Mouse (Mus musculus): ENCODE measurements around the gene Nptx1. TPM values are rescaled to one million over a fixed set of nuclear protein-coding genes. Genes with fewer than 3 reads are reported as not detected.

Nptx1 gene
- polyA plus RNA-seq, 1 experiment from 2014 or later, result 0.59 TPM

- no peak overlapping the region for H3K4me3 ChIP-seq (ENCODE audit: low read depth, low read length)
- H3K4me1 ChIP-seq (ENCODE audit: control insufficient read depth, insufficient read depth, low read length), result 0 out of 2 replicates have a peak, but pooled peaks cover 2% of the 10 kb centered on the region
- no peak overlapping the region for H3K27ac ChIP-seq (ENCODE audit: low read length)
- H3K9me3 ChIP-seq (ENCODE audit: control insufficient read depth, low read depth, low read length), result no peaks in the 10 kb centered on the region
- no peaks in the 10 kb centered on the region for H3K36me3 ChIP-seq (ENCODE audit: control insufficient read depth, insufficient read depth, low read length)
- 57% methylated on average over 5 of the region's 5 CpGs for WGBS
- no peaks in the 10 kb centered on the region for H3K27me3 ChIP-seq (ENCODE audit: control insufficient read depth, insufficient read depth, low read length)
- ATAC-seq (ENCODE audit: insufficient number of reproducible peaks, insufficient read depth, low FRiP score, low read depth), result no peak
- H3K4me2 ChIP-seq (replicated peaks; ENCODE audit: low read depth, low read length), result no peak overlapping the region
- no peak overlapping the region for H3K9ac ChIP-seq (replicated peaks; ENCODE audit: low read depth, low read length)
These were observed 18.6 kb upstream of the Nptx1 start for GRCm38 (mm10) chr11:119566188-119566587.

DNA sequence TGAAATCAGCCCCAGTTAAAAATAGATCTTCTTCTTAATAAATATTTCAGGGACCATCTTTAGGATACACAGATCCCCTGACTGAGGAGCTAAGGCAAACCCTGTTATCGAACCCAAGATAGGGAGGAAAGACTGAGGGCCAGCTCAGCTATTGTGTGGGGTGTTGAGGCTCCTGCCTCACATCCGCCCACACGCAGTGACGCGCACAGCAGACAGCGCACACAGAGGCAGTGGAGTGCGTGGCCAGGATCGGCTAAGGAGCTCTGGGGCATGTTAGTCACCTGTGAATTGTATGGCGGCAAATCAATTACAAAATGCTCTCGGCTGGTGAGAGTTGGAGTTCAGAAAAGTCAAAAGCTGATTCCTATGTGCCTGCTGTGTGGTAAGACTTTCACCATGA lies 18.1 kb upstream of the Nptx1 start:
- no peak overlapping the region for H3K27ac ChIP-seq (ENCODE audit: low read length)
- WGBS, result 39% methylated on average over 10 of the region's 10 CpGs
- no peaks in the 10 kb centered on the region for H3K27me3 ChIP-seq (ENCODE audit: control insufficient read depth, insufficient read depth, low read length)

DNA sequence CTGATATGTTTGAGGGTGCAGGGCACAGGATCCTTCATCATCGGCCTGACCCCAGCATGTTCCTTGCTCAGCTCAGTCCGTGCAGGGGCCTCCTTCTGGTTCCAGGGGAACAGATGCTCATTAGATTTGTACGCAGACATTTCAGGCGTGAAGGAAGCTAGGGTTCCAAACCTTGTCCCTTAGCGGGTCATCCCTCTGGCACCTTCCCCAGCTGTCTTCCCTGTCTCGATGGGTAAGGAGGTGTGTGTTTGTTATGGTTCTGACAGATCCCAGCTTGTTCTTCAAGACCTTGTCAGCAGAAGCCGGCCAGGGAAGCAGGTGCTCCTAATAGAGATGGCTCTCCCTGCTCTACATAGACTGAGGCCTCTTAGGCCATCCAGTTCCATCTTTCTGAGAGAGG lies 17.5 kb upstream of the Nptx1 start:
- Histone ChIP-seq H3K9me3 (ENCODE audit: control insufficient read depth, low read depth, low read length) (no peaks in the 10 kb centered on the region), H3K36me3 (ENCODE audit: control insufficient read depth, insufficient read depth, low read length) (no peaks in the 10 kb centered on the region)

More for the DNA sequence above, 18.1 kb upstream of the Nptx1 start:
- Histone ChIP-seq H3K4me1 (ENCODE audit: control insufficient read depth, insufficient read depth, low read length) (0 out of 2 replicates have a peak, but pooled peaks cover 2% of the 10 kb centered on the region), H3K9ac (replicated peaks; ENCODE audit: low read depth, low read length) (no peak overlapping the region), H3K9me3 (ENCODE audit: control insufficient read depth, low read depth, low read length) (no peaks in the 10 kb centered on the region), H3K4me3 (ENCODE audit: low read depth, low read length) (no peak overlapping the region), H3K36me3 (ENCODE audit: control insufficient read depth, insufficient read depth, low read length) (no peaks in the 10 kb centered on the region), H3K4me2 (replicated peaks; ENCODE audit: low read depth, low read length) (no peak overlapping the region)
- ATAC-seq (ENCODE audit: insufficient number of reproducible peaks, insufficient read depth, low FRiP score, low read depth), result no peak

DNA sequence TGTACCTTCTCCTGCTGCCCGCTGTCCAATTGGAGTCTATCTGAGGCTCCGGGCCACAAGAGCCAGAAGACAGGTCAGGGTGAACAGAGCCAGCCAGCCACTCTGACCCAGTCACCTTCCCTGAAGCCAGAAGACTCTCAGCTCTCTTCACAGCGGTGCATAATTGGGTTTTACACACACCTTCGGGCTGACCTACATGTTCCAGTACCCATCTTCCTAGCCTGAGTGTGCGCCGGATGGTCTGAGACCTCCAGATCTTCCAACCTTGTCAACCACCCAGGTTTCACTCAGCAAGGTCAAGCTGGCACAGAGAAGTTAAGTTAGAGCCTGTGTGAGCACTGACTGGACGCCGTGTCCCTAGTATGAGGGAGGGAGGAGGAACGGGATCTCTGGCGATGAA lies 16.8 kb upstream of the Nptx1 start:
- Histone ChIP-seq H3K9me3 (ENCODE audit: control insufficient read depth, low read depth, low read length) (no peaks in the 10 kb centered on the region), H3K9ac (replicated peaks; ENCODE audit: low read depth, low read length) (no peak overlapping the region), H3K4me2 (replicated peaks; ENCODE audit: low read depth, low read length) (no peak overlapping the region), H3K27ac (ENCODE audit: low read length) (no peak overlapping the region), H3K4me3 (ENCODE audit: low read depth, low read length) (no peak overlapping the region), H3K4me1 (ENCODE audit: control insufficient read depth, insufficient read depth, low read length) (peaks cover 3% of the 10 kb centered on the region; the same call in 1 of the 2 replicates), H3K27me3 (ENCODE audit: control insufficient read depth, insufficient read depth, low read length) (no peaks in the 10 kb centered on the region), H3K36me3 (ENCODE audit: control insufficient read depth, insufficient read depth, low read length) (no peaks in the 10 kb centered on the region)
- no peak for ATAC-seq (ENCODE audit: insufficient number of reproducible peaks, insufficient read depth, low FRiP score, low read depth)
- WGBS, result 83% methylated on average over 10 of the region's 10 CpGs

More for the DNA sequence above, 17.5 kb upstream of the Nptx1 start:
- Histone ChIP-seq H3K27me3 (ENCODE audit: control insufficient read depth, insufficient read depth, low read length) (no peaks in the 10 kb centered on the region), H3K4me1 (ENCODE audit: control insufficient read depth, insufficient read depth, low read length) (no peaks in the 10 kb centered on the region), H3K4me2 (replicated peaks; ENCODE audit: low read depth, low read length) (no peak overlapping the region), H3K9ac (replicated peaks; ENCODE audit: low read depth, low read length) (no peak overlapping the region), H3K27ac (ENCODE audit: low read length) (no peak overlapping the region), H3K4me3 (ENCODE audit: low read depth, low read length) (no peak overlapping the region)
- 60% methylated on average over 7 of the region's 7 CpGs for WGBS
- no peak for ATAC-seq (ENCODE audit: insufficient number of reproducible peaks, insufficient read depth, low FRiP score, low read depth)

GRCm38 (mm10) chr11:119563166-119563565 lies 15.6 kb upstream of the Nptx1 start:
- Histone ChIP-seq H3K36me3 (ENCODE audit: control insufficient read depth, insufficient read depth, low read length) (no peaks in the 10 kb centered on the region), H3K4me3 (ENCODE audit: low read depth, low read length) (no peak overlapping the region), H3K4me2 (replicated peaks; ENCODE audit: low read depth, low read length) (no peak overlapping the region), H3K27ac (ENCODE audit: low read length) (no peak overlapping the region), H3K9me3 (ENCODE audit: control insufficient read depth, low read depth, low read length) (no peaks in the 10 kb centered on the region), H3K4me1 (ENCODE audit: control insufficient read depth, insufficient read depth, low read length) (peaks cover 11% of the 10 kb centered on the region; the same call in 1 of the 2 replicates), H3K27me3 (ENCODE audit: control insufficient read depth, insufficient read depth, low read length) (no peaks in the 10 kb centered on the region), H3K9ac (replicated peaks; ENCODE audit: low read depth, low read length) (no peak overlapping the region)
- no peak for ATAC-seq (ENCODE audit: insufficient number of reproducible peaks, insufficient read depth, low FRiP score, low read depth)
- 65% methylated on average over 9 of the region's 9 CpGs for WGBS

DNA sequence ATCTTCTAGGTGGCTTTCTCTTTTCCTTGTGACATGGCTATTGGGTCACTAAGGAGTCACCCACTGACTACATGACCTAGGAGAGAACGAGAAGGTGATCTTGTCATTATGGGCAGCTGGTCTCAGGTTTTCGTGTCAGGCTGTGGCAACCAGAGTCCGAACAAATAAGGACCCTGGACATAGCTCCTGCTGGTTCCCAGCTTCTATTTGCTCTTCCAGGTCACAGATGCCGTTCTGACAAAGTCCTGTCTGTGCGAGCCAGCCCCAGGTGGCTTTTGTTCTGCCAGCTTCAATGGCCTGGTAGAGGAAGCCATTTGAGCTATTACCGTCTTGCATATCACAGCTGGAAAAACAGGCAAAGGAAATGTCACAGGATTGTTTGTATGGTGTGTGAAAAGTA lies 14.7 kb upstream of the Nptx1 start:
- Histone ChIP-seq H3K4me1 (ENCODE audit: control insufficient read depth, insufficient read depth, low read length) (peaks cover 15% of the 10 kb centered on the region; the same call in 1 of the 2 replicates), H3K27ac (ENCODE audit: low read length) (no peak overlapping the region), H3K36me3 (ENCODE audit: control insufficient read depth, insufficient read depth, low read length) (no peaks in the 10 kb centered on the region), H3K4me3 (ENCODE audit: low read depth, low read length) (no peak overlapping the region), H3K27me3 (ENCODE audit: control insufficient read depth, insufficient read depth, low read length) (no peaks in the 10 kb centered on the region), H3K9ac (replicated peaks; ENCODE audit: low read depth, low read length) (no peak overlapping the region), H3K9me3 (ENCODE audit: control insufficient read depth, low read depth, low read length) (no peaks in the 10 kb centered on the region), H3K4me2 (replicated peaks; ENCODE audit: low read depth, low read length) (no peak overlapping the region)
- WGBS, result 40% methylated on average over 6 of the region's 6 CpGs
- no peak for ATAC-seq (ENCODE audit: insufficient number of reproducible peaks, insufficient read depth, low FRiP score, low read depth)

- no peak overlapping the region; the same call in 1 of the 2 replicates for H3K27ac ChIP-seq (ENCODE audit: low read length)
- peaks cover 15% of the 10 kb centered on the region; the same call in 1 of the 2 replicates for H3K4me1 ChIP-seq (ENCODE audit: control insufficient read depth, insufficient read depth, low read length)
- H3K36me3 ChIP-seq (ENCODE audit: control insufficient read depth, insufficient read depth, low read length), result no peaks in the 10 kb centered on the region
- H3K4me3 ChIP-seq (ENCODE audit: low read depth, low read length), result no peak overlapping the region
- no peak overlapping the region for H3K9ac ChIP-seq (replicated peaks; ENCODE audit: low read depth, low read length)
- H3K27me3 ChIP-seq (ENCODE audit: control insufficient read depth, insufficient read depth, low read length), result no peaks in the 10 kb centered on the region
- ATAC-seq (ENCODE audit: insufficient number of reproducible peaks, insufficient read depth, low FRiP score, low read depth), result peak; percentile 26; the same call in 1 of the 2 replicates
- H3K9me3 ChIP-seq (ENCODE audit: control insufficient read depth, low read depth, low read length), result no peaks in the 10 kb centered on the region
- H3K4me2 ChIP-seq (replicated peaks; ENCODE audit: low read depth, low read length), result no peak overlapping the region
- WGBS, result 11% methylated on average over 9 of the region's 9 CpGs
These were observed 11.5 kb upstream of the Nptx1 start for GRCm38 (mm10) chr11:119558870-119559610.

DNA sequence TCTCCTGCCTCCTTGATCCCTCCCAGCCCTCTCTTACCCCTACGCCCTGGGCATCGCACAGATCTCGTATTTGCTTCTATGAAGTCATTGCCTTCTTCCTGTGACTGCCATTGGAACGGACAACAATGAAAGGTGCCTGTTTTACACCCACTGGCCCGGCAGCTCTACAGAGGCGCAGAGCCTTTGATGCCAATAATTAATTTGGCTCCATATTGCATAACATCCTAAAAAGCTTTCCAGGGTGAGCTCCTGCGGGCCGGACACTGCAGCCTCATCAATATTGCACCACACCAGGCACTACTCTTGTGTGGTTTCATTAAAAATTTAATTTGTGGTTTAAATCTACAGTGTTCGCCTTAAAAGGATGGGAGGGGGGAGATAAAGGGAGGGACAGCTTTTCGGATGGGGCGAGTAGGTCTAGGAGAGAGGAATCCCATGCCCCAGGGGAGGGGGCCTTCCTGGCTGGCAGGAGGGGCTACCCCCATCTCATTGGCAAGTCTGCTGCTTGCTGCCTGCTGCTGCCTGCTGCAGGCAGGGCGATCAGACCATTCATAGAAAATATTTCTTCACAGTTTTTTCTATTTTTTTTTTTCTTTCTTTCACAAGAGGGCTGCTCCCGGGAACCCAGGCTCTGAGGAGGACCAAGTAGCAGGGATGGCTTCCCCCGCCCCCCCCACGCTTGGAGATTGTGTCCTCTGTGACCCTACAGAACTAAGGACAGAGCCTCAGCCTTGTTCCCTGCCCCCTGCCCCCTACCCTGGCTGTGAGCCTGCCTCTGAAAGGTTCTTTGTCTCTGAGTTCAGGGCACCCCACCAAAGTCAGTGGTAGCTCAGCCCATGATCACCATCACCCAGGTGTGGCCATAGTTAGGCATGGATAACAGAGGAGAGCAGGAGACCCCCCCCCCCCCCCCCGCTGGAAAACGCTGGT lies 10.7 kb upstream of the Nptx1 start:
- ATAC-seq (ENCODE audit: insufficient number of reproducible peaks, insufficient read depth, low FRiP score, low read depth), result no peak
- Histone ChIP-seq H3K9me3 (ENCODE audit: control insufficient read depth, low read depth, low read length) (no peaks in the 10 kb centered on the region), H3K4me2 (replicated peaks; ENCODE audit: low read depth, low read length) (no peak overlapping the region), H3K27me3 (ENCODE audit: control insufficient read depth, insufficient read depth, low read length) (no peaks in the 10 kb centered on the region), H3K9ac (replicated peaks; ENCODE audit: low read depth, low read length) (no peak overlapping the region), H3K4me3 (ENCODE audit: low read depth, low read length) (no peak overlapping the region), H3K4me1 (ENCODE audit: control insufficient read depth, insufficient read depth, low read length) (peaks cover 15% of the 10 kb centered on the region; the same call in 1 of the 2 replicates), H3K27ac (ENCODE audit: low read length) (no peak overlapping the region), H3K36me3 (ENCODE audit: control insufficient read depth, insufficient read depth, low read length) (no peaks in the 10 kb centered on the region)
- WGBS, result 39% methylated on average over 17 of the region's 17 CpGs
